Mouse (Mus musculus) left cerebral cortex, adult 11 months (tissue): Measurements from ENCODE around the gene Mst1.

Experiments
- DNase-seq: peaks from one replicate; pipeline ENCODE4 v3.0.0; 2022; ENCODE audit warnings: low spot score

Mst1 gene

GRCm38 (mm10) chr9:108132373-108132772 is 52.1 kb downstream of the Mst1 start:
- no peak for DNase-seq

GRCm38 (mm10) chr9:108133478-108133877 is 53.2 kb downstream of the Mst1 start:
- DNase-seq, result no peak
